Mouse (Mus musculus): ENCODE results near the gene Tet2. TPM values are rescaled to one million over a fixed set of nuclear protein-coding genes. Genes with fewer than 3 reads are reported as not detected.

Tet2 gene
- 40.8 TPM for polyA plus RNA-seq (2017; shearing (Covaris generic))

DNA sequence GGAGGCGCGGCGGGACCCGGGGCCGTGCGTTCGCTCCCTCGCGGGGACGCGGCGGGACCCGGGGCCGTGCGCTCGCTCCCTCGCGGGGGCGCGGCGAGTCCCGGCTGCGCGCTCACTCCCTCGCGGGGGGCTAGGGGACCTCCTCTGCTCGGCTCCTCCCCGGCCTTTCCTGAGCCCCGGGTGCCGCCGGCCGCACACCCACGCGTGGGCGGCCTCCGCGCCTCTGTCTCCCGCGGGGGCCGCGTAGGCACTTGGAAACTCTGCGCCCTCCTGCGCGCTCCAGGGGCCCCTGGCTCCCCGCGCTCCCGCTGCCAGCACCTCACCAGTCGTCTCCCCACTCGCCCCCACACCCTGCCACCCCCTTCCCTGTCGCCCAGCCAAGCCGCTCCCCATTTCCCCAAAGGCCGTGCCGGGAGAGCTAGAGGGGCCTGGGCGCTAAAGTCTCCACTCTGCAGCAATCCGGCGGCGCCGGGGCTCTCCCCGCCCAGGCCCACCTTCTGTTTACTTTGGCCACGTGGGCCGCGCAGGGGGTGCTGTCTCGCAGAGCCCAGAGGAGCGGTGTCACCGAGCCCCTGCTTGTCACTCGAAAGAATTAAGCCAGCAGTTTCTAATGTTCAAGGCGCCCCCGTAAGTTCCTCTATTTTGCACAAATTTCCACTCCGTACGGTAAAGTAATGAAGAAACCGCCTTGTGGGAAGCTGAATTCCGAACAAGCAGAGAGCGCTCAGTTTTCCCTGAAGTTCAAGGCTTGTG is at the start of gene Tet2:
Gene Tet2 (minus strand): TSS at position 589 of the 753 bp plus-strand sequence.

Other genes with a start within 250 kb of the Tet2 start
- gene Ppa2, start 235.0 kb downstream of the Tet2 start, polyA plus RNA-seq (2017; shearing (Covaris generic)): 53.8 TPM